Mouse (Mus musculus): ENCODE data around the gene Pitpnb.

Gene Pitpnb

GRCm38 (mm10) chr5:111396199-111396598, 65.6 kb downstream of the Pitpnb start:
- no peak for DNase-seq (ENCODE audit: low spot score)

DNA sequence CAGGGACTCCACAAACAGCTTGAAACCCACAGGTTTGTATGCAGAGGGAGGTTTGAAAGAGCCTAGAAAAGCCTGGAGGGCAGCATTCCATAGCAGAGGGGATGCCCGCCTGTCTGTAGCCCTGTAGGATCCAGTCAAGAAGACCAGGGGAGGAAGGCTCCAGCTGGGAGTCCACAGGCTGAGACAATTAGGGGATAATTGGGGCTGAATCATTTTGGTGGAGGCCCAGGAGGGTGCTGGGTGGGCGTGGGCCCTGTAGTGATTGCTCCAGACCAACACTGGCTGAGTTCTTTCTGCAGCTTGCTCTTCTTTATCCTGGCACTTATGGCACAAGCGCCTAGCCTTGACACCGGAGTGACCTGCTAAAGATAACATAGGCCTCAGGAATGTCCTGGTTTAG, 67.9 kb downstream of the Pitpnb start:
- DNase-seq (ENCODE audit: low spot score) = no peak

DNA sequence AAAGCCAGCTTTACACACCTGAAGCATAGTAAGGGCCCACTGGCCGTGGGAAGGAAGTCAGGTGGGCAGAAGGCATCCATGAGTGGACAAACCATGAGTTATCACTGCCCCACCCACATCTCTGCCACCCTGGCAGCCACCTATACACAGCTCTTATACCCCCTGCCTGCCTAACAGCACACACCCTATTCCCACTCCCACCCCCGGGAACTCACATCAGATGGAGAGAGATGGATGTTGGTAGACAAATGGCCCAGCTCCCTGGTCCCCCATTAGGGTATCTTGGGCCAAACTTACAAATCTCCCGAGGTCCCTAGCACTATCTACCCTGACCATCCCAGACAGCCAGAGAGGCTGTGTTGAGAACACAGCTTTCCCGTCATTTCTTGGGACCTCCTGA, 68.7 kb downstream of the Pitpnb start:
- no peak for DNase-seq (ENCODE audit: low spot score)

DNA sequence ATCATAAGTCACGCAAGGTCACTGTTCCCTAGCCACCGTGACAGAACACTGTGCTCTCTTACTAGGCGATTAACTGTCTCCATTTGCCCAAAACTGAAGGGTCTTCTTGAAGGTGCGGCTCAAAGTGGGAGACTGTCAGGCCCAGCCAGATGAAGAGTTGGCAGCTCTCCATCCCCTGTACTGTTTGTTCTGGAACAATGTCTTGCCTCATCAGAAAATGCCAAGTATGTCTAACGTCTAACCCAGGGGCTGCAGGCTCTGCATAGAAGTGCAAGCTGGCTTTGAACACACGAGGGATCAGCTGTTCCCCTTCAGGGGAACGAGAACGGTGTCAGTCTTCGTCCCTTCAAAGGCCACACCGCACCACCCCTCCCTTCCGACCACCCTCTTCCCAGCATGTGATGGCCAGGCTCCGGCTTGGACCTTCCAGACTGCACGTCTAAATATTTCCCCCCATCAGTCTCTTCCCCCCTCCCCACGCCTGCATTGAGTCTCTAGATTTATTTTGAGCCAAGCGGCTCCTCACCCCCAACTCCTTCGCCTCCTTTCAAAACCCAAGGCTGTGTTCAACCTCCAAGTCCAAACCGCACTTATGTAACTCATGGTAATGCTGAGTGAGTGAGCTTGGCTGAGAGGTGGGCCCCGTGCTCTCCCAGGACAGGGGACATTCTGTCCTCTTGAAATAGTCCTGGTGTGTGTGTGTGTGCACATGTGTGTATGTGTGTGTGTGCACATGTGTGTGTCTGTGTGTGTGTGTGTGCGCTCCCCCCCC, 71.5 kb downstream of the Pitpnb start:
- DNase-seq (ENCODE audit: low spot score) = no peak

DNA sequence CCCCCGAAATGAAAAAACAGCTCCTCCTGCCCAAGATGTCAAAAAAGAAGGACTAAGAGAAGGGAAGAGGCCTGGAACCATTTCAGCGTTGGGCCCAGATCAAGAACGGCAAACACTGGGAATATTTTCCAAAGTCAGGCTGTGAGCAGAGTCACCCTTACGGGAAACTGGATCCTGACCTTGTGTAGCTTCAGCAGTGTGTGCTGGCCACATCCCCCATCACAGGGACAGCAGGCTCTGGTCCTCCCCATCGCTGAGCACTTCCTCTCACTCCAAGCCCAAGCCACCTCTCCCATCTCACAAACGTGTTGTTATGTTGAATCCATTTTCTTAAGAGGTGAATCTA, 72.1 kb downstream of the Pitpnb start:
- DNase-seq (ENCODE audit: low spot score) = no peak

DNA sequence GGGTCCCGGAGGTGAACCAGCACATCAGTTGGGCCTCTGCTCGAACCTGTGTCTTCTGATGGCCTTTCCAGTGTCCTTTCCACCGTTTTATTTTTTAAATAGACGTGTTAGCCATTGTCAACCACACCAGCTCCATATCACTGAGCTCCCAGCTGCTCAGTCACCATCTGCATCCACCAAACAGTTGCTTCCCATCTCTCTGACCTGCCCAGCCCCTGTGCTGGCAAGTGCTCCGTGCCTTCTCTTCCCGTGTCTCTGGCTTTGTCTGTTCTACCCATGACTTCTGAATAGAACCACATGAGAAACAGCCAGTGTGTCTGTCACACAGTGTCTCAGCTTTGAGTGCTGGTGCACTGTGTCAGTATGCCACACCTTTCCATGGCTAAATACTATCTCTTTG, 74.2 kb downstream of the Pitpnb start:
- DNase-seq (ENCODE audit: low spot score) = no peak

DNA sequence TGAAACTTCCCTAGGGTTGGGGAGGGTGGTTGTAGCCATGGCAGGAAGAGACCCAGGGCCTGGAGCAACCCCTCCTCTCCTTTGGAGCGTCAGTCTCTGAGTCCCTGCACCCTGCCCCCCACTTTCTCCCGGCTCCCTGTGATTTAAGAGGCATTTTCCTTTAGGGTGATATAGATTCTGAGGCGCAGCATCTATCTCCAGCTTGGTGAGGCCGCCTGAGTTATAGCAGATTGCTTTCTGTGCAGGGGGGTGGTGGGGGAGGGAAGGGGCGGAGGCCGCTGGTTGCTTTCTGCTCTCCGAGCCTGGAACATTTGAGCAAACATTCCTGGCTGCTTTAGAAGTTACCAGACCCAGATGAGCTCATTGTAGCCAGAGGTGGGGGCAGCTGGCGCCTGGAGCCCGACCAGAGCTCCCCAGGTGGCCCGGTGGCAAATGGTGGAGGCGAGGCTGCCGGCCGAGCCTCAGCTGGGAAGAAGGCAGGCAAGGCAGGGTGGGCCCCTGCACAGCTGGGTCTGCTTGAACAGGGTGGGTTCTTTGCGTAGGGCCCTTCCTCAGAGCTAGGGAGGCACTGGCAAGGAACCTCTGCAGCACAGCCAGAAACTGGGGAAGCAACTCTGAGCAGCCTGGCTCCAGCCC, 78.0 kb downstream of the Pitpnb start:
- DNase-seq (ENCODE audit: low spot score) = no peak

- no peak for DNase-seq (ENCODE audit: low spot score)
Observed at GRCm38 (mm10) chr5:111409412-111410044, 79.0 kb downstream of the Pitpnb start.

GRCm38 (mm10) chr5:111410665-111411064, 80.1 kb downstream of the Pitpnb start:
- DNase-seq (ENCODE audit: low spot score) = no peak

- DNase-seq (ENCODE audit: low spot score) = peak; percentile 77
Observed at GRCm38 (mm10) chr5:111414192-111414591, 83.6 kb downstream of the Pitpnb start.

- no peak for DNase-seq (ENCODE audit: low spot score)
Observed at GRCm38 (mm10) chr5:111414770-111415249, 84.2 kb downstream of the Pitpnb start.

DNA sequence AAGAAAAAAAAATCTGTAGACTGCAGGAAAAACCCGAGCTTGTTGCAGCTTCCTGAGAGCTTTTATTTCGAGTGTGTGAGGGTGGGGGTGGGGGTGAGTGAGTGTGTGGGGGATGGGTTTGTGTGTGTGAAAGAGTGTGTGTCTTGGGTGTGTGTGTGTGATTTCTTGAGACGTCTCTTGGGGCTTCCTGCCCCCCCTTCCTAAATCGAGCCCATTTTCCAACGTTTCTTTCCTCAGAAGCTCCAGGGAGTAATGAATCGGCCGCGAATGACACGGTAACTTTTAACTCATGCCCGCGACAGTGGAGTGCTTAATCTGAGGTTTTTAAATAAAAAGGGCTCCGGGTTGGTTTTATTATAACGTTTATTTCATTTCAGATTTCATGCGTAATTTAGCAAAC, 85.0 kb downstream of the Pitpnb start:
- DNase-seq (ENCODE audit: low spot score) = no peak

GRCm38 (mm10) chr5:111416048-111416447, 85.5 kb downstream of the Pitpnb start:
- no peak for DNase-seq (ENCODE audit: low spot score)

DNA sequence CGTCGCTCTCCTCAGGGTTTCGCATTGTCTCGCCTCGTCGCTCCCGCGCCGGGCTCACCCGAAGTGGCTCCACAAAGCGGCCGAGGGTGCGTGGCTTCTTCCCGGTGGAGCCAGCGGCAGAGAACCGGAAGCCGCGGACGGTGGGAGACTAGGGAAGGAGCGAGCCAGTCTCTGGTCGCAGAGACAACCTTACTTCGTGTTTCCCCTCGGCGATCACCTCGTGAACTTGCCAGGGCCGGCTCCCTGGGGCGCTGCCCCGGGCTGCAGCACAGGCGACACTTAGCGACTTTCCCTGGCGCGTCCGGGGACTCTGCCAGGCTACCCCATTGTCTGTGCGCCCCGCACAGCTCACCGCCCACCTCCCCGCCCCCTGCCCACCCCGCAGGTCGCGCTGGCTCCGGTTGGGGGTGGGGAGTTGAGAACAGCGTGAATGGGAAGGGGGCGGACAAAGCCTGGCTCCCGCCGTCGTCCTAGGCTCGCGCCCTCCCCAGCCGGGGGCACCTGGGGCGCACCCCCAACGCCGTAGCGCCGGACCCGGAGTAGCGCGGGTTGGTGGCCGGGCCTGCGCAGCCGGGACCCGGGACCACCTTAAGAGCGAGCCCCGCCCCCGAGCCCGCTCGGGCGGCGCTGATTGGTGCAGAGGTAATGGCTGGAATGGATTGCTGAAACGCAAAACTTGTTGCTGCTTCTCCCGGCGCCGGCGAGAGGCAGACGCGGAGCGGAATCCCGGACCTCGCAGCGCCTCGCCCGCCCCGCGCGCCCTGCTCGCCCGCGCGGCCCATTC, 86.2 kb downstream of the Pitpnb start, which contains the start of gene Mn1:
Gene Mn1 (plus strand): TSS at position 772 of the 784 bp plus-strand sequence.
- DNase-seq (ENCODE audit: low spot score) = peak; percentile 79

- DNase-seq (ENCODE audit: low spot score) = no peak
Observed at GRCm38 (mm10) chr5:111417378-111418131, 87.0 kb downstream of the Pitpnb start.

GRCm38 (mm10) chr5:111418202-111419120, 87.9 kb downstream of the Pitpnb start:
- no peak for DNase-seq (ENCODE audit: low spot score)

- no peak for DNase-seq (ENCODE audit: low spot score)
Observed at GRCm38 (mm10) chr5:111419121-111419881, 88.7 kb downstream of the Pitpnb start.

DNA sequence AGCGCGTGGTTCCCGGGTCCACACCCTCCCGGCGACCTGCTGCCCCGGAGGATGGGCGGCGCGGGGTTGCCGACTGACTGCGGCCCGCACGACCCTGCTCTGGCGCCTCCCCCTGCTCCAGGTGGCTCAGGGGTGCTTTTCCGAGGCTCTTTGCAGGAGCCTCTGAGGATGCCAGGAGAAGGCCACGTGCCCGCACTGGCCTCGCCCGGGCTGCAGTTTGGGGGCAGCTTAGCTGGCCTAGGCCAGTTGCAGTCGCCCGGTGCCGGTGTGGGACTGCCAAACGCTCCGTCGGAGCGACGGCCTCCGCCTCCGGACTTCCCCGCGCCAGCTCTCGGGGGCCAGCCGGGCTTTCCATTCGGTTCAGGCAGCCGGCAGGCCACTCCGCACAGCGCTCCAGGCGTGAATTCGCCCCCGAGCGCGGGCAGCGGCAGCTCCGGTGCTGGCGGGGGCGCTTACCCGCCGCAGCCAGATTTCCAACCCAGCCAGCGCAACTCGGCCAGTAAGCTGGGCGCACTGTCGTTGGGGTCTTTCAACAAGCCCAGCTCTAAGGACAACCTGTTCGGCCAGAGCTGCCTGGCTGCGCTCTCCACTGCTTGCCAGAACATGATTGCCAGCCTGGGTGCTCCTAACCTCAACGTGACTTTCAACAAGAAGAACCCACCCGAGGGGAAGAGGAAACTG, 89.6 kb downstream of the Pitpnb start:
- no peak for DNase-seq (ENCODE audit: low spot score)

GRCm38 (mm10) chr5:111420896-111421295, 90.3 kb downstream of the Pitpnb start:
- DNase-seq (ENCODE audit: low spot score) = no peak
